Mouse (Mus musculus) midbrain, embryonic 14.5 days (tissue): ENCODE data around the gene Galns. TPM values are rescaled to one million over a fixed set of nuclear protein-coding genes. Genes with fewer than 3 reads are reported as not detected.
"Not testable (repeated sequence)": the region's sequence is repeated elsewhere in the genome, so short reads cannot be mapped to it uniquely, and the experiment has no call there.

ENCODE experiments used
- ATAC-seq: fragments of 200-750 bp; cut with Nextera tagmentation; 2 replicates; pipeline ENCODE4 v1.8.0; 2017; ENCODE audit warnings: moderate number of reproducible peaks, moderate library complexity; ENCODE audit not compliant: low FRiP score, low TSS enrichment
- DNase-seq: peaks from one replicate; pipeline ENCODE4 v3.0.0-alpha.2; 2015
- H3K27ac ChIP-seq: fragments of 300-500 bp; sonication (generic); replicated peaks from 2 replicates; pipeline ENCODE4 v1.5.1; 2014; ENCODE audit warnings: mild to moderate bottlenecking, low read depth, low read length, moderate library complexity
- H3K27me3 ChIP-seq: fragments of 300-500 bp; sonication (generic); 2 replicates; pipeline ENCODE4 v1.6.1; 2014; ENCODE audit warnings: low read length, control low read depth, mixed read lengths; ENCODE audit not compliant: control insufficient read depth, insufficient read depth
- H3K36me3 ChIP-seq: fragments of 300-500 bp; sonication (generic); 2 replicates; pipeline ENCODE4 v1.6.1; 2014; ENCODE audit warnings: low read length, control low read depth; ENCODE audit not compliant: control insufficient read depth, insufficient read depth
- H3K4me1 ChIP-seq: fragments of 300-500 bp; sonication (generic); 2 replicates; pipeline ENCODE4 v1.6.1; 2014; ENCODE audit warnings: mild to moderate bottlenecking, antibody characterized with exemption, low read length, control low read depth; ENCODE audit not compliant: control insufficient read depth, insufficient read depth
- H3K4me2 ChIP-seq: fragments of 300-500 bp; sonication (generic); 2 replicates; pipeline ENCODE4 v1.6.1; 2014; ENCODE audit warnings: mild to moderate bottlenecking, low read length, moderate library complexity
- H3K4me3 ChIP-seq: fragments of 300-500 bp; sonication (generic); replicated peaks from 2 replicates; pipeline ENCODE4 v1.5.1; 2014; ENCODE audit warnings: low read depth, low read length
- H3K9ac ChIP-seq: fragments of 300-500 bp; sonication (generic); replicated peaks from 2 replicates; pipeline ENCODE4 v1.6.1; 2014; ENCODE audit warnings: mild to moderate bottlenecking, low read length, moderate library complexity
- H3K9me3 ChIP-seq: fragments of 300-500 bp; sonication (generic); 2 replicates; pipeline ENCODE4 v1.6.1; 2016; ENCODE audit warnings: low read length, control low read depth, mixed read lengths; ENCODE audit not compliant: control insufficient read depth
- WGBS: fragments of 180-500 bp; shearing (Covaris S2); extraction: QIAGEN DNeasy Blood & Tissue Kit; methylation state at CpG from one replicate; pipeline ENCODE4 v1.1.7; 2014; 5-methylcytosine and 5-hydroxymethylcytosine counted together
- polyA plus RNA-seq: library from polyadenylated mRNA; unstranded; fragments of >200 nt; fragmentation: Nextera tagmentation; extraction: Ambion mirVana; gene quantifications from 2 replicates; pipeline ENCODE4 v1.2.1, GENCODE M21; 2014

Galns gene
- polyA plus RNA-seq, 1 experiment from 2014 or later, result 6.3 TPM

DNA sequence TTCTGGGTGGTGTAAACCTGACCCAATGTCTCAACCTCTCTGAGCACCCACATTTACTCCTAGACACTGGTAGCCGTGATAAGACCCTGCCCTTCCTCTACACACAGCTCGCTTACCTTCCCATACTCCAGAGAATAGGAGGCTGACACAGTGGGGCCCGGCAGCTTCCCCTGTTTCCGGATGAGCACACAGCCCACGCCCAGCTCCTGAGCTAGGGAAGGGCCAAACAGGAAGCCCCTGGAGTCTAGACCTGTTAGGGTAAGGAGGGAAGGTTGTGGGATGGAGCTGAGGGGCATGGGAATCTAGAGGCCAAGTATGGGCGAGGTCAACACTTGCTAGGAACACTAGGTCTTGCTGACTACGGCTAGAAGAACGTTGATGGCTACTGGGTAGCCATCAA is 36.0 kb downstream of the Galns start:
- Histone ChIP-seq H3K36me3 (peaks cover 23% of the 10 kb centered on the region), H3K9me3 (no peaks in the 10 kb centered on the region), H3K4me3 (no peak overlapping the region), H3K4me2 (peak overlapping the region; percentile 88), H3K27me3 (no peaks in the 10 kb centered on the region), H3K9ac (peak overlapping the region; percentile 80; the same call in 1 of the 2 replicates), H3K27ac (no peak overlapping the region), H3K4me1 (peaks cover 21% of the 10 kb centered on the region)
- no peak for DNase-seq
- WGBS, result 71% methylated on average over 8 of the region's 8 CpGs
- ATAC-seq, result no peak

DNA sequence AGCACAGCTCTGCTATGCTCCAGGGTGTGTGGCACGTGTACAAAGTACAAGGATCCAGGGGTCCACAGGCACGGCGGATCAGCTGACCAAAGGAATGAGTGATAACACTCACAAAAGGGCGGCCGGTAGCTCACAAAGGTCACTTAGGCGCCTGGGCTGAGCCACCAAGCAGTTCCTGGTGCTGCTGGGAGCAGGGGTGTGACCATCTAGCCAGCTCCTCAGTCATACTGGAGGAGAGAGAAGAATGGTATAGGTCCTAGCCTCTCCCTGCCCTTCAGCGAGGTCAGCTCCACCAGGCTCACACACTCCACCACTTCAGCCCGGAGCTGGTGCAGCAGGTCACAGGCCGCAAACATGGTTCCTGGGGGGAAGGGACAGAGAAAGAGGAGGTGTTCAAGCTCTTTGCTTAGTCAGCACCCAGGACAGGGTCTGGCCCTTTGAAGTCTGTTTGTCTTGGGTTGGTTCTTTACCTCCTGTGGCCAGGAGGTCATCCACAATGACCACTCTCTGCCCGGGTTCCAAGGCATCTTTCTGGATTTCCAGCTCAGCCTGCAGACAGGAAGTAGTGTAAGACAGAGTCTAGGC is 36.5 kb downstream of the Galns start:
- no peak for DNase-seq

DNA sequence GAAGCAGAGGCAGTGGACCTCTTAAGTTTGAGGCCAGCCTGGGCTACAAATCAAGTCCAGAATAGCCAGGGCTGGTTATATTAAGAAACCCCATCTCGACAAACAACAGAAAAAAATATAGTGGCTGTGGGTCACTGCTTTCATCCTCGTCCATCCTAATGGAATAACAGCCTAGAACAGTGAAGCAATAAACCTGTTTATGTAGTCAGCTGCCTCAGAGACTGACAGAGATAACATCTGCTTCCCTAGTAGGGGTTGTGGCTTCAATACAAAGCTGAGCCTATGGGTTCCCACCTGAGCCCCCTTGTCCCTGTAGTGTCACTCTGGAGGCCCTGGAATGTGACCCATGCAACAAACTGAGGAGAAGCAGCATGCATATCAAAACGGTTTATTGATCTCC is 37.0 kb downstream of the Galns start:
- Histone ChIP-seq H3K27me3 (no peaks in the 10 kb centered on the region), H3K4me3 (no peak overlapping the region), H3K27ac (no peak overlapping the region), H3K9me3 (no peaks in the 10 kb centered on the region), H3K9ac (no peak overlapping the region), H3K4me2 (no peak overlapping the region), H3K4me1 (peaks cover 21% of the 10 kb centered on the region), H3K36me3 (peaks cover 26% of the 10 kb centered on the region)
- 69% methylated on average over 3 of the region's 3 CpGs for WGBS
- DNase-seq (no peak), ATAC-seq (no peak)

More for the DNA sequence above, 36.5 kb downstream of the Galns start:
- H3K9ac ChIP-seq, result no peak overlapping the region
- H3K4me1 ChIP-seq, result peaks cover 21% of the 10 kb centered on the region
- no peaks in the 10 kb centered on the region for H3K27me3 ChIP-seq
- no peak overlapping the region for H3K4me3 ChIP-seq
- H3K27ac ChIP-seq, result no peak overlapping the region
- H3K9me3 ChIP-seq, result no peaks in the 10 kb centered on the region
- H3K4me2 ChIP-seq, result no peak overlapping the region
- 63% methylated on average over 10 of the region's 10 CpGs for whole genome bisulfite sequencing
- no peak for ATAC-seq
- peaks cover 26% of the 10 kb centered on the region for H3K36me3 ChIP-seq

DNA sequence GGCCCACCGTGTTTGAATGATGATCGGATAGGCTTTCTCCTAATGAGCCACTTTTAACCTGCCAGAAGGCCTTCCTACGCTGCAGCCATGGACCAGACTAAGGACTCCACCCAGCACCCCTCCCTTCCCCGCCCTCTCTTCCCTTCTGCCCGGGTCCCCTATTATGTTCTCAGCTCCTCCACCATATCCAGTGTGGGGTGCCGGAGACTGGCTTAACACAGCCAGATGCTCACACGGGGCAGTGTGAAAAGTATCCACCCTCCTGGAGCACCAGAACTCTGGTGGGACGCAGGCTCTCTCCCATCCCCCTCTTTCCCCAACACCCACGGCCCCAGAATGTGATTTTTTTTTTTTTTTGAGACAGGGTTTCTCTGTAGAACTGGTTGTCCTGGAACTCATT is 37.7 kb downstream of the Galns start:
- Histone ChIP-seq H3K27me3 (no peaks in the 10 kb centered on the region), H3K36me3 (peaks cover 26% of the 10 kb centered on the region), H3K27ac (no peak overlapping the region), H3K4me2 (no peak overlapping the region), H3K9me3 (no peaks in the 10 kb centered on the region), H3K4me1 (peaks cover 21% of the 10 kb centered on the region), H3K9ac (no peak overlapping the region), H3K4me3 (no peak overlapping the region)
- 46% methylated on average over 9 of the region's 9 CpGs for WGBS
- DNase-seq, result no peak
- no peak for ATAC-seq

DNA sequence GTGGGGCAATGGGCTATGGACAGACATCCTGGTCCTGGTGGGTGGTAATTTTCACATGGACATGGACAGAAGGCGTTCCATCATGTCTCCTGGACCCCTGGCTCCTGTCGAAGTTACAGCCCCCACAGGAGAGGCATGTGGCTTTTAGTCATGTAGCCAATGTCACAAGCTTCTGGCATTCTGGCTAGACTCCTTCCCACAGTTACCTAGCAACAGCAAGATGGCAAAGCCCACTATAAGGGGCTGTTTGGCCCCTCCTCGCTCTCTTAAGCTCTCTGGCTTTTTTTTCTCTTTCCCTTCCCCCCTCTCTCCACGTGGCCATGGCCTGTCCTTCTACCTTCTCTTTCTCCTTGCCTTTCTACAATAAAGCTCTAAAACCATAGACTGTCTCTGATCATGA is 38.1 kb downstream of the Galns start:
- not testable (repeated sequence) for H3K4me3 ChIP-seq, H3K27me3 ChIP-seq, H3K9me3 ChIP-seq, H3K4me2 ChIP-seq, H3K27ac ChIP-seq, ATAC-seq, H3K9ac ChIP-seq, DNase-seq
- H3K4me1 ChIP-seq, result peaks cover 21% of the 10 kb centered on the region
- H3K36me3 ChIP-seq, result peaks cover 26% of the 10 kb centered on the region
- WGBS, result 13% methylated on average over 4 of the region's 4 CpGs

DNA sequence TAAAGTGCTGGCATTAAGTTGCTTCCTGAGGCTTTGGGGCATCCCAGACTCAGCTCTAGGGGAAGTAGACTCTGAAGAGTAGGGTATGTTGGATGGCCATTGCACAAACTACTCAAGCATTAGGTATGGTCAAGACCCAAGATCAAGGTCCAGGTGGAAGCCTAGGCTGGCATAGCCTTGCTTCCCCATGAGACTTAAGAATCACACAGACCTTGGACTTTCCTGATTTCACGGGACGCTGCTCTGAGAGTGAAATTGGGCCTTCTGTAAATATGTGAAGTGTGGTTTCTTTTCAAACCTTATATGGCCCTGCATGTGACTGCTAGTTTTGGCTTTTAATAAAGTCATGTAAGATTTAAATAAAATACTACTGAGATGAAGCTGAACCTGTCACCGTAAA is 38.5 kb downstream of the Galns start:
- H3K4me1 ChIP-seq, result peaks cover 21% of the 10 kb centered on the region
- DNase-seq, result no peak
- 94% methylated on average over 3 of the region's 3 CpGs for WGBS
- no peak for ATAC-seq
- H3K4me2 ChIP-seq, result no peak overlapping the region
- no peak overlapping the region for H3K27ac ChIP-seq
- H3K36me3 ChIP-seq, result peaks cover 26% of the 10 kb centered on the region
- H3K9me3 ChIP-seq, result no peaks in the 10 kb centered on the region
- H3K9ac ChIP-seq, result no peak overlapping the region
- H3K27me3 ChIP-seq, result no peaks in the 10 kb centered on the region
- no peak overlapping the region for H3K4me3 ChIP-seq

DNA sequence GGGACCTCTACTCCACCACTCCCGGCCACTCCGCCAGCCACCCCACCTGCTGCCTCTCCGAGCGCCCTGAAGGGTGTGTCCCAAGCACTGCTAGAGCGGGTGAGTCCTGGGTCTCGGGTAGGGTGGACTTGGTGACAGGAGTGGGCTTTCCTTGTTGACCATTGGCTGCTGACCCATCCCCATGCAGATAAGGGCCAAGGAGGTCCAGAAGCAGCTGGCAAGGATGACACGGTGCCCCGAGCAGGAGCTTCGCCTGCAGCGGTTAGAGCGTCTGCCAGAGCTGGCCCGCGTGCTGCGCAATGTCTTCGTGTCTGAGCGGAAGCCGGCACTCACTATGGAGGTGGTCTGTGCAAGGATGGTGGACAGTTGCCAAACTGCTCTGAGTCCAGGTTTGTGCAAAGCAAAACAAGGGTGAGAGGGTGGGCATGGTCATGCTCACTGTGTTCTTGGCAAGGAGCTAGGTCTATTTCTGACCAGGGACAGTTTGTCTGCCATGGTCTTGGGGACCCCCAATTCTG is 39.5 kb downstream of the Galns start:
- H3K4me1 ChIP-seq, result peaks cover 21% of the 10 kb centered on the region
- no peak overlapping the region for H3K9ac ChIP-seq
- H3K4me2 ChIP-seq, result no peak overlapping the region
- H3K27ac ChIP-seq, result no peak overlapping the region
- H3K9me3 ChIP-seq, result no peaks in the 10 kb centered on the region
- WGBS, result 95% methylated on average over 17 of the region's 17 CpGs
- H3K36me3 ChIP-seq, result peaks cover 26% of the 10 kb centered on the region
- no peak overlapping the region for H3K4me3 ChIP-seq
- no peaks in the 10 kb centered on the region for H3K27me3 ChIP-seq
- no peak for DNase-seq
- no peak for ATAC-seq

DNA sequence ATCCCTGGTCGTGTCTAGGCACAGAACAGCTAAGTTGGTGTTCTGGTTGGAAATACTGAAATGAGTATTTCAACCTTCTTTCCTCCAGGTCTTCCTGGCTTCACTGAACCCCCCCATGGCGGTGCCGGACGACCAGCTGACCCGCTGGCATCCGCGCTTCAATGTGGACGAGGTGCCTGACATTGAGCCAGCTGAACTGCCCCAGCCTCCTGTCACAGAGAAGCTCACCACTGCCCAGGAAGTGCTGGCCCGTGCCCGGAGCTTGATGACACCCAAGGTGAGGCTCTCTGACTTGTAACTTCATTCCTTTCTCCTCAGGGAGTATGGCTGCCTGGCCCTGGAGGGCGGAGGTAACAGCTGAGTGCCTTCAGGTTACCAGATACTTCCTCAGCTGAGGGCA is 40.1 kb downstream of the Galns start:
- no peaks in the 10 kb centered on the region for H3K27me3 ChIP-seq
- 92% methylated on average over 11 of the region's 11 CpGs for WGBS
- no peak overlapping the region for H3K9ac ChIP-seq
- H3K9me3 ChIP-seq, result no peaks in the 10 kb centered on the region
- no peak overlapping the region for H3K4me3 ChIP-seq
- DNase-seq, result no peak
- ATAC-seq, result no peak
- peaks cover 24% of the 10 kb centered on the region for H3K4me1 ChIP-seq
- no peak overlapping the region for H3K4me2 ChIP-seq
- no peak overlapping the region for H3K27ac ChIP-seq
- H3K36me3 ChIP-seq, result peaks cover 26% of the 10 kb centered on the region

DNA sequence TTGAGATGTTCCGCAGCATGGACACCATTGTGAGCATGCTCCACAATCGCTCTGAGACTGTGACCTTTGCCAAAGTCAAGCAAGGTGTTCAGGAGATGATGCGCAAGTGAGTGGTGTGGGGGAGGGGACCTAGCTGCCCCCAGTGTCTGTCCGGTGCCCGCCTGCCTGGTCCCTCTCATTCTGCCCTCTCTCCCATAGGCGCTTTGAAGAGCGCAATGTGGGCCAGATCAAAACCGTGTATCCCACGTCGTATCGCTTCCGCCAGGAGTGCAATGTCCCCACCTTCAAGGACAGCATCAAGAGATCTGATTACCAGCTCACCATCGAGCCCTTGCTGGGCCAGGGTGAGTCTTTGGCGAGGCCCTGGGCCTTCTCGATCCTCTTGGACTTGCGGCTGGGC is 41.3 kb downstream of the Galns start:
- peaks cover 13% of the 10 kb centered on the region for H3K4me1 ChIP-seq
- DNase-seq, result no peak
- H3K27ac ChIP-seq, result no peak overlapping the region
- H3K27me3 ChIP-seq, result no peaks in the 10 kb centered on the region
- no peak overlapping the region for H3K9ac ChIP-seq
- 94% methylated on average over 16 of the region's 16 CpGs for WGBS
- no peak overlapping the region for H3K4me2 ChIP-seq
- peaks cover 26% of the 10 kb centered on the region for H3K36me3 ChIP-seq
- no peak for ATAC-seq
- H3K9me3 ChIP-seq, result no peaks in the 10 kb centered on the region
- no peak overlapping the region for H3K4me3 ChIP-seq
